Mouse (Mus musculus): Measurements from ENCODE around the gene Prkar1a. TPM values are rescaled to one million over a fixed set of nuclear protein-coding genes. Genes with fewer than 3 reads are reported as not detected.
"Not testable (repeated sequence)": the region's sequence is repeated elsewhere in the genome, so short reads cannot be mapped to it uniquely, and the experiment has no call there.

Gene Prkar1a
- polyA plus RNA-seq, 1 experiment from 2014 or later, result 496 TPM

DNA sequence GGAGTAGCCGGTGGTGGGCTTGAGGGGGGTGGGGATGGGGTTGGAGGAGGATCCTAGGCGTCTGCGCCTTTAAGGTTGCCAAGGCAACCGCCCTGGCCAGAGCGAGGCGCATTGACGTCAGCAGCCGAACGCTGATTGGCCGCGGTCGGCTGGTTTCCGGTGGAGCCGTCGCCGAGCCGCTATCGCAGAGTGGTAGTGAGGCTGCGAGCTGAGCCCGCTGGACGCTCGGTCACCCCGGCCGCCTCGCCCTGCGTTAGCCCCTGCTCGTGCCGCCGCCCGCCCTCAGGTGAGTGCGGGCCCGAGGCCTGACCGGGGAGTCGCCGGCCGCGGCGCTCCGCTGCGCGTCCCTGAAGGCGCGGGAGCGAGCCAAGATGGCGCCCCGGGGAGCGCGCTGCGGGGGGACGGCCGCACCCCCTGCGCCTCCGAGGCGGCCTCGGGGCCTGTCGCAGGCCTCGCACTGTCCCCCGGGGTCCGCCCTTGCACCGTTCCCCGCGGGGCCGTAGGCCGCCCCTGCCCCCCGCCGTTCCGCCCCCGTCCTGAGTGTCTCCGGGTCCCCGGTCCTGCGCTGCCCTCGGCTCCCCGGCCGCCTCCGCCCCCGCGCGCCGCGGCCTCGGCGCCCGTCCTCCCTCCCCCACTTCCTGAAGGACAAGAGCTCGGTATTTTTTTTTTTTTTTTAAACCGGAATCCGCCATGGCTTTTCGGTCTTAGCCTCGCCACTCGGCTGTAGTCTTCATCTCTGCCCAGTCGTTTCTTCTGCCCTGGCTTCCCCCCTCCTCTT is 1.8 kb downstream of the Prkar1a start:
- Histone ChIP-seq H3K27me3 (no peaks in the 10 kb centered on the region), H3K36me3 (peaks cover 21% of the 10 kb centered on the region), H3K27ac (replicated peaks) (peak overlapping the region; percentile 97), H3K4me2 (replicated peaks) (peak overlapping the region; percentile 88), H3K4me1 (peaks cover 50% of the 10 kb centered on the region), H3K9ac (replicated peaks) (peak overlapping the region; percentile 96), H3K9me3 (no peaks in the 10 kb centered on the region), H3K4me3 (peak overlapping the region; percentile 79)
- WGBS, result under 1% methylated on average over 83 of the region's 90 CpGs
- ATAC-seq (replicated peaks), result peak; percentile 94

DNA sequence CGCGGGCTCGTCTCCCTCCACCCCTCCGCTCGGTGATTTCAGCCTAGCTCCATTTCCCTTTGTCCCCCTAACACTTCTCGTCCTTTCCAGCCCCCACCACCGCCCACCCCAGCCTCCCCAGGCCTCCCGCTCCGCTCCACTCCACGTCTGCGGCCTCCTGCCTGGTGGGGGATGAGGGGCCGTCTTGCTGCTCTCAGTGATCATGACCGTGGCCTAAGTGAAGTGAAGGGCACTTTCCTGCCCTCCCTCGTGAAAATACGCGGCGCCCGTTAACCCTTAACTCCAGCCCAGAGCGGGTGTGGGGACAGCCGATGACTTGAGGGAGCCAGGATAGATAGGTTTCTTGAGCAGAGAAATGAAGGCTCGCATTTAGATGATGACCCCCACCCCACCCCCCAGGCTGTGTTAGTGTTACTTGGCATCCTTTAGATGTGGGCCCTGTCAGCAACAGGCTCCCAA is 2.4 kb downstream of the Prkar1a start:
- peak overlapping the region; percentile 79 for H3K4me3 ChIP-seq
- WGBS, result under 1% methylated on average over 21 of the region's 21 CpGs
- peak overlapping the region; percentile 96 for H3K9ac ChIP-seq (replicated peaks)
- H3K4me2 ChIP-seq (replicated peaks), result peak overlapping the region; percentile 88
- peak overlapping the region; percentile 97 for H3K27ac ChIP-seq (replicated peaks)
- H3K27me3 ChIP-seq, result no peaks in the 10 kb centered on the region
- H3K4me1 ChIP-seq, result peaks cover 50% of the 10 kb centered on the region
- ATAC-seq (replicated peaks), result peak; percentile 0; the same call in 1 of the 2 replicates
- no peaks in the 10 kb centered on the region for H3K9me3 ChIP-seq
- H3K36me3 ChIP-seq, result peaks cover 23% of the 10 kb centered on the region

DNA sequence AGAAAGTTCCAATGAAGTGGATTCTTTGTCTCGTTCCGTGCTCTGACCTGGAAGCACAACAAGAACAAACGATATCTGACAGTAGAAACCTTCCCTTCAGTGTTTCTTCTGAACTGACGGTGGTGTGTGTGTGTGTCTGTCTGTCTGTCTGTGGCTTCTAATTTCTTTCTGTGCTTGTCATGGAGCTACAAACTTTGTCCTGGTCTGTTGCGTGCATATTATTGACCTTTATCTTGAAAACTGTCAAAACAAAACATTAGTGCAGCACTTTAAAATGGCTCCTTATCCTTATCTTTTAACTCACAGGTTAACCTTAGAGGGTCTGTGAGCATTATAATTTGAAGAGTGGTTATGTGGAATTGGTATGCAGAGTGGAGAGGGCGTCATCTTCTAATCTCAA is 3.3 kb downstream of the Prkar1a start:
- Histone ChIP-seq H3K9ac (replicated peaks) (peak overlapping the region; percentile 96), H3K27me3 (no peaks in the 10 kb centered on the region), H3K36me3 (peaks cover 25% of the 10 kb centered on the region), H3K27ac (replicated peaks) (no peak overlapping the region), H3K9me3 (no peaks in the 10 kb centered on the region), H3K4me1 (peaks cover 50% of the 10 kb centered on the region), H3K4me2 (replicated peaks) (peak overlapping the region; percentile 88), H3K4me3 (peak overlapping the region; percentile 79)
- 35% methylated on average over 6 of the region's 6 CpGs for WGBS
- ATAC-seq (replicated peaks), result no peak

DNA sequence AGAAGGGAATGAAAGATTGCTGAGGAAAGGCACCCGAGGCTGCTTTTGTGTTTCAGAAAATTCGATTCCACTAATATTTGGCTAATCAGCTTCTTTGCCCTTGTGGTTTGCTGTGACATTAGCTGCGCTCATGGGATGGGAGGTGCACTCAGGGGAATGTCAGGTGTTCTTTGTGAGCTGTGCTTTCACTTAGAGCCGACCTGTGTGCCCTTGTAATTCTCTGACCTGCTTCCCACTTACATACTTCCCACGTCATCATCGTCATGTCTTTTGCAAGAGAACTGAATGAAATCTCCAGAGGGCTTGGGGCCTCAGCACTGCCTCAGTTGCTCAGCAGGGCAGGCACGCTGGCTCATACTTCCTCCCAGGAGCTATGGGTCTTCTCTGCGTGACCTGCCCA is 4.0 kb downstream of the Prkar1a start:
- H3K4me1 ChIP-seq, result peaks cover 50% of the 10 kb centered on the region
- H3K27ac ChIP-seq (replicated peaks), result no peak overlapping the region
- H3K4me3 ChIP-seq, result no peak overlapping the region
- H3K4me2 ChIP-seq (replicated peaks), result peak overlapping the region; percentile 88
- H3K9ac ChIP-seq (replicated peaks), result peak overlapping the region; percentile 96; the same call in 1 of the 2 replicates
- H3K36me3 ChIP-seq, result peaks cover 25% of the 10 kb centered on the region
- no peaks in the 10 kb centered on the region for H3K27me3 ChIP-seq
- WGBS, result 72% methylated on average over 8 of the region's 8 CpGs
- no peaks in the 10 kb centered on the region for H3K9me3 ChIP-seq
- ATAC-seq (replicated peaks), result no peak

DNA sequence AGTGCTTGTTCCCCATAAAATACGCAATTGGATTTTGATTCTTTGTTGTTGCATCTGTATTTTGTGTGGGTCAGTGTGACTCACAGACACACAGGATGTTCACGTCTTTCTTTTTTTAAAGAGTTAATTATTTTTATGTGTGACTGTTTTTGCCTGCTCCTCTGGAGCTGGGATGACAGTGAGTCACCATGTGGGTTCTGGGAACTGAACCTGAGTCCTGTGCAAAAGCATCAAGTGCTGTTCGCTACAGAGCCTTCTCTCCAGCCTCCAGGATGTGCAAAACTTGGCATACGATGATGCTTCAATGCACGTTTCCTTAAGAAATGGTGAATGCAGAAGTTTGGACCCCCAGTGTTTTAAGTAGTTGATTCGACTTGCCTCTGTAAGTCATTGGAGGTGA is 5.4 kb downstream of the Prkar1a start:
- 87% methylated on average over 6 of the region's 6 CpGs for WGBS
- no peak for ATAC-seq (replicated peaks)
- Histone ChIP-seq H3K9me3 (no peaks in the 10 kb centered on the region), H3K36me3 (peaks cover 28% of the 10 kb centered on the region), H3K4me3 (no peak overlapping the region), H3K4me1 (peaks cover 37% of the 10 kb centered on the region), H3K27me3 (no peaks in the 10 kb centered on the region), H3K27ac (replicated peaks) (no peak overlapping the region), H3K9ac (replicated peaks) (no peak overlapping the region), H3K4me2 (replicated peaks) (no peak overlapping the region)

DNA sequence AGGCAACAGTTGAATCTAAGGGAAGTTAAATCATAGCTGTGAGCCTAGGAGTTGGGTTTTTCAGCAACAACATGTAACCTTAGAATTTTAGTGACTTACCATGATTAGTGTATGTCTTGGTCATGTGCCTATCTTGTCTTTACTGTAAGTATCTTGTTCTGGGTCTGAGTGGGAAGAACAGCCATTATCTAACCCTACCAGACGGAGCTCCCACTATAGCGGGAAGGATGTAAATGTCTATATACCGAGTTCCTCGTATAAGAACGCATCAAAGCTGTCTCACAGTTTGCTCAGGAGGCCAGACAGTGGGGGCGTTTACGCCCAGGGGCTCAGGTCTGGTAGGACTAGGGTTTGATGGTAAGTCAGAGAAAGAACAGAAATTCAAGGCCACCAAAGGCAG is 7.0 kb downstream of the Prkar1a start:
- no peaks in the 10 kb centered on the region for H3K9me3 ChIP-seq
- peaks cover 44% of the 10 kb centered on the region for H3K36me3 ChIP-seq
- H3K4me1 ChIP-seq, result peaks cover 32% of the 10 kb centered on the region
- H3K4me3 ChIP-seq, result no peak overlapping the region
- H3K27ac ChIP-seq (replicated peaks), result no peak overlapping the region
- H3K9ac ChIP-seq (replicated peaks), result no peak overlapping the region
- H3K27me3 ChIP-seq, result no peaks in the 10 kb centered on the region
- no peak for ATAC-seq (replicated peaks)
- no peak overlapping the region for H3K4me2 ChIP-seq (replicated peaks)
- WGBS, result 97% methylated on average over 7 of the region's 7 CpGs

DNA sequence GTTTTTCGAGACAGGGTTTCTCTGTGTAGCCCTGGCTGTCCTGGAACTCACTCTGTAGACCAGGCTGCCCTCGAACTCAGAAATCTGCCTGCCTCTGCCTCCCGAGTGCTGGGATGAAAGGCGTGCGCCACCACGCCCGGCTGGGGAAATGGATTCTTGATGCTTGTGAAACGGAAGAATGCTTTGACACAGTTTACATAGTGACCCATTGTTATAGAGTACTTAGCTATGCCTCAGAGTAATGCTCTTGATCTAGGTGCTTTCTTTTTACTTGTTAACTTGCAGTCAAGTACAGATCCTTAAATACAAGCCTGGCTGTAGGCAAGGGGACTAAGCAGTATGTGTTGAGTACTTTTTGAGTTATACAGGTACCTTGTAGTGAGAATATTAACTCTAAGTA is 11.3 kb downstream of the Prkar1a start:
- H3K4me1 ChIP-seq; H3K27me3 ChIP-seq; H3K9ac ChIP-seq (replicated peaks); ATAC-seq (replicated peaks); H3K4me3 ChIP-seq; H3K4me2 ChIP-seq (replicated peaks); H3K9me3 ChIP-seq; H3K27ac ChIP-seq (replicated peaks): not testable (repeated sequence)
- H3K36me3 ChIP-seq, result peaks cover 65% of the 10 kb centered on the region
- 90% methylated on average over 8 of the region's 8 CpGs for WGBS

DNA sequence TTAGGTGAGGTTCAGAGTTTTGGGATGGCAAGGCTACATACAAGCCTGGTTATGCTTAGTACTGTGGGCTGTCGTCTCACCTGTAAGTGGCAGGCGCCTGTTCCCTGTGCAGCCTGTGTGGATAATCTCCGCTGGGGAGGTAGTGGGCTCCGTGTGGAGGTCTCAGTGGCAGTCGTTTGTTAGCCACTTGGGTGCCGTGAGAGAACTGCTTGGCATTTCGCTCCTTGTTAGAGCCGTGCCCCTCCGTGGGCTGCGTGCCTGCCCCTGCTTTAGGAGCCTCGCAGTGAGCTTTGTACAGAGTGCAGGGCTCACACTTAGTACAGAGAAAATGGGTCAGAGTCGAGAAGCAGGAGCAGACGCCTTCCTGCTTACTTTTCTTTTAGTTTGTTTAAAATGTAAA is 15.1 kb downstream of the Prkar1a start:
- ATAC-seq (replicated peaks), result no peak
- Histone ChIP-seq H3K36me3 (peaks cover 91% of the 10 kb centered on the region), H3K9me3 (no peaks in the 10 kb centered on the region), H3K27ac (replicated peaks) (no peak overlapping the region), H3K4me1 (no peaks in the 10 kb centered on the region), H3K4me2 (replicated peaks) (no peak overlapping the region), H3K4me3 (no peak overlapping the region), H3K27me3 (no peaks in the 10 kb centered on the region), H3K9ac (replicated peaks) (no peak overlapping the region)
- 87% methylated on average over 13 of the region's 13 CpGs for WGBS

DNA sequence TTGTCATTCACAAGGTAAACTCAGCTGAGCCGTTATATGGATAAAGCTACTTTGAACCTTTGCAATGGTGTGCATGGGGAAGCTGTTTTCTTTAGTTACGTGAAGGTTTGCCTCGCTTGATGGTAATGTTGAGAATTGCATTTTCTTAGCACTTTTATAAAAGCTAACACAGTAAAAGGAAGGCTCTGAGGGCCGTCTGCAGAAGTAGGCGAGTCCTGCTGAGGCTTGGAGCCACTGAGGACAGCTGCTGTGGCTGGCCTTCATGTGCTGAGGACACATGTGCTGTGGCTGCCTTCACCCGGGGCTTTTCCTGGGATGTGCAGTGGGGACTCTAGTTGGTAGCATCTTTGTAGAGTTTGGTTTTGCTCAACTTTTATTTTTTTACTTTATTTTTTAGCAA is 16.2 kb downstream of the Prkar1a start:
- Histone ChIP-seq H3K9ac (replicated peaks) (no peak overlapping the region), H3K4me2 (replicated peaks) (no peak overlapping the region), H3K4me1 (no peaks in the 10 kb centered on the region), H3K27ac (replicated peaks) (no peak overlapping the region), H3K4me3 (no peak overlapping the region), H3K36me3 (peaks cover 89% of the 10 kb centered on the region), H3K9me3 (no peaks in the 10 kb centered on the region), H3K27me3 (no peaks in the 10 kb centered on the region)
- 88% methylated on average over 6 of the region's 6 CpGs for WGBS
- ATAC-seq (replicated peaks), result no peak

DNA sequence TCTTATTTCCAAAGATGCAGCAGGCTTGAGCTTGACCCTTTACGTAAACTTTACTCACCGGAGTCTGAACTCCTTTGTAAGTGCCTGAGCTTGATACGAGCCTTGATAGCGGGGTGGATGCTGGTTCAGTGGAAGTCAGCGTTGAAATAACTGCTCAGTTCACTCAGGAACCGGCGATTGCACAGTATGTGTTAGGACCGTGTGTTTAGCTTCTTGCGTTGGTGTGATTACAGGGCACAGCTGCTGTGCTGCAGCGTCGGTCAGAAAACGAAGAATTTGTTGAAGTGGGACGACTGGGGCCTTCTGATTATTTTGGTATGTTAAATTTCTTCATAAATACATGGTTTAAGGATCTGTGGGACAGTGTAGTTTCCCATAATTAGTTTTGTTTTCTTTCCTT is 17.2 kb downstream of the Prkar1a start:
- H3K27ac ChIP-seq (replicated peaks), result no peak overlapping the region
- WGBS, result 90% methylated on average over 13 of the region's 13 CpGs
- H3K9ac ChIP-seq (replicated peaks), result no peak overlapping the region
- H3K4me2 ChIP-seq (replicated peaks), result no peak overlapping the region
- no peaks in the 10 kb centered on the region; the same call in 1 of the 2 replicates for H3K4me1 ChIP-seq
- no peaks in the 10 kb centered on the region for H3K9me3 ChIP-seq
- no peaks in the 10 kb centered on the region for H3K27me3 ChIP-seq
- H3K4me3 ChIP-seq, result no peak overlapping the region
- ATAC-seq (replicated peaks), result no peak
- peaks cover 82% of the 10 kb centered on the region for H3K36me3 ChIP-seq

DNA sequence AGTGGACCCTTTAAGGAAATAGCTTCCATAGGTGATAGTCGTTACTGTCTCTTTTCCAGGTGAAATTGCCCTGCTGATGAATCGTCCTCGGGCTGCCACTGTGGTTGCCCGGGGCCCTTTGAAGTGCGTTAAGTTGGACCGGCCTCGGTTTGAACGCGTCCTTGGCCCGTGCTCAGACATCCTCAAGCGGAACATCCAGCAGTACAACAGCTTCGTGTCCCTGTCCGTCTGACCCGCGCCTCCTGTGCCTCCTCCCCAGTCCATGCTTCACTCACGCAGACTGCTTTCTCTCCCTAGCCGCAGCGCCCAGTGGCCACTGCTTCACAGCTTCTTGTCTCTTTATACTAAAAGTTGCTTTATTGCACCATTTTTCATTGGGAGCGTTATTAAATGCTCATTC is 18.2 kb downstream of the Prkar1a start:
- no peak for ATAC-seq (replicated peaks)
- Histone ChIP-seq H3K4me3 (no peak overlapping the region), H3K9me3 (no peaks in the 10 kb centered on the region), H3K27ac (replicated peaks) (no peak overlapping the region), H3K9ac (replicated peaks) (no peak overlapping the region), H3K4me2 (replicated peaks) (no peak overlapping the region), H3K4me1 (no peaks in the 10 kb centered on the region; the same call in 1 of the 2 replicates), H3K36me3 (peaks cover 75% of the 10 kb centered on the region), H3K27me3 (no peaks in the 10 kb centered on the region)
- WGBS, result 93% methylated on average over 19 of the region's 19 CpGs

DNA sequence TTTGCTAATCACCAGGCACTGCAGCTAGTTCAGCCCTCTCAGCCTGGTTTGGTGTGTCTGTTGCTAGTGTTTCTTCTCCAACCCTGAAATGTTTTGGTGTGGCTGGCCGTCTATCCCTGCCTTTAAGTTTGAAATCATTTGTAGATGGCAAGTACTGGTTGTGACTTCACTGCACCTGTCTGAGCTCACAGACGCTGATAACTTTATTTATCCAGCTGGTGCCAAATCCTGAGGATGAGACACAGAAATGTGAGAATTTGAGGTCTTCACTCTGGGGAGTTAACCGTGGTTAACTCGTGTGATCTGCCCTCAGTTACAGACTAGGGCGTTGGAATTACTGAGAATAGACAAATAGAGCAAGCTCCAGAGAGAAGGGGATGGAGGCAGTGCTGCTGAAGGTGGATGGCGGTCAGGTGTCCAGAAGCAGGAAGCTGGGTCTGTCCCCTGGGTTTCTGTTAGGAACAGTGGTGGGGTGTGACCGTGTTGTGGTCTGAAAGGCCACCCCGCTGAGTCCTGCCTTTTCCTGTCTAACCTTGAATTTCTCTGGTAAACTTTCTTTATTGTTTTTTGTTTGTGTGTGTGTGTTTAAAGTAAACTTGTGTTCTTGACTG is 19.0 kb downstream of the Prkar1a start:
- Histone ChIP-seq H3K9ac (replicated peaks) (no peak overlapping the region), H3K4me2 (replicated peaks) (no peak overlapping the region), H3K27me3 (no peaks in the 10 kb centered on the region), H3K27ac (replicated peaks) (no peak overlapping the region), H3K4me1 (no peaks in the 10 kb centered on the region; the same call in 1 of the 2 replicates), H3K4me3 (no peak overlapping the region), H3K9me3 (no peaks in the 10 kb centered on the region), H3K36me3 (peaks cover 67% of the 10 kb centered on the region)
- 89% methylated on average over 8 of the region's 8 CpGs for WGBS
- ATAC-seq (replicated peaks), result no peak

All from forebrain, embryonic 15.5 days (tissue).